Mouse (Mus musculus): Measurements from ENCODE around the gene Plcl2.

Plcl2 gene

DNA sequence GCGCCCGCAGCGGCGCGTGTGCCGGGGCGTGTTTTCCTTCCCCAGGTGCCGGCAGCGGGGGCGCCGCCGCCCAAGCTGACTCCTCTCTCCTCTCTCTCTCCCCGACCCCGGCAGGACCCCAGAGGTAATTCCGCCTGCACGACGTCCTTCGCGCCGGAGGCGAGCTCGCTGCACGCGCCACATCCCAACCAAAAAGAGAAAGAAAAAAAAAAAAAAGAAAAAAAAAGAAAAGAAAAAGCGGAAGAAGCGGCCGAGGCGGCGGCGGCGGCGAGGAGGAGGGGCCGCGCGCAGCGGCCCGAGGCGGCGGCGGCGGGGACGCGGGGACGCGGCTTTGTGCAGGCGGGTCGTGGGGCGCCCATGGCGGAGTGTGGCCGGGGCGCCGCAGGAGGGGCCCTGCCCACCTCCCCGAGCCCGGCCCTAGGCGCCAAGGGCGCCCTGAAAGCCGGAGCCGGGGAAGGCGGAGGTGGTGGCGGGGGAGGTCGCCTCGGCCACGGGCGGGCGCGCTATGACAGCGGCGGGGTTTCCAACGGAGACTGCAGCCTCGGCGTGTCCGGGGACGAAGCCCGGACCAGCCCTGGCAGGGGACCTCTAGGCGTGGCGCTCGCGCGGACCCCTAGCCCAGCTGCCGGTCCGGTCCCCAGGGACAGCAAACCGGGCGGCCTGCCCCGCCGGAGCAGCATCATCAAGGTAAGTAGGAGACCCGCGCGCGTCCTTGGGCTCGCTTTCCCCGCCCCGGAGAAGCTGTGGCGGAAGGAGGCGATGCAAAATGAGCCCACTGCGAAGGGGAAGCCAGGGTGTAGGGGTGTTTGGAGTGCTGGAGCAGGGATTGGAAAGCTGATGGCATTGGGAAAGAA is at the start of gene Plcl2:
TSS of gene Plcl2 (plus strand) at position 153 of the 854 bp plus-strand sequence.
- DNase-seq (ENCODE audit: low read depth, low spot score) = peak; percentile 58

DNA sequence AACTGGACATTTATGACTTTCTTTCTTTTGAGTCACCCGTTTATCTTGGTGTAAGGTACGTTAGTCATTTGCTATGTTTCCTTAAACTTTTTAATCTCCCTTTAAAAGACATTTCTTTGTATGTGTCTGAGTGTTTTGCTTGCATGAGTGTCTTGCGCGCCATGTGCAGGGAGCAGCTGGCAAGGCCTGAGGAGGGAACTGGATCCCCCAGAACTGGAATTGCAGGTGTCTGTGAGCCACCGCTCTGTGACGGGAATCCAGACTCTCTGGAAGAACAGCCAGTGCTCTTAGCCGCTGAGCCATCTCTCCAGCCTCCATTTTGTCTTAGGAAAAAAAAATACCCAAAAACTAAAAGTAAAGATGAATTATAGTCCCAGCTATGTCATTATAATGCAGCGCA is 48.9 kb upstream of the Plcl2 start:
- DNase-seq (ENCODE audit: low read depth, low spot score) = peak; percentile 37

DNA sequence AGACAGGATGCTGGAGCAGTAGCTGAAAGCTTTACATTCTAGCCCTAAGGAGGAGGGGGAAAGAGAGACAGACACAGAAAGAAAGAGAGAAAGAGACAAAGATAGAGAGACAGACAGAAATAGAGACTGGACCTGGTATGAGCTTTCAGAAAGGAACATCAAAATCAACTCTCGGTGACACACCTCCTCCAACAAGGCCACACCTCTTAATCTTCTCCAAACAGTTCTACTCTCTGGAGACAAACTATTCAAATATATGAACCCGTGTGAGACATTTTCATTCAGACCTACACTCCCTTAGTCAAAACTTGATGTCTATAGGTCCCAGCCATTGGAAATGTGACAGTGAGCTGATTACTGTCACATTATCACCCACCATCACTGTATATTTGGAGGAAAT is 41.8 kb upstream of the Plcl2 start:
- no peak for DNase-seq (ENCODE audit: low read depth, low spot score)

DNA sequence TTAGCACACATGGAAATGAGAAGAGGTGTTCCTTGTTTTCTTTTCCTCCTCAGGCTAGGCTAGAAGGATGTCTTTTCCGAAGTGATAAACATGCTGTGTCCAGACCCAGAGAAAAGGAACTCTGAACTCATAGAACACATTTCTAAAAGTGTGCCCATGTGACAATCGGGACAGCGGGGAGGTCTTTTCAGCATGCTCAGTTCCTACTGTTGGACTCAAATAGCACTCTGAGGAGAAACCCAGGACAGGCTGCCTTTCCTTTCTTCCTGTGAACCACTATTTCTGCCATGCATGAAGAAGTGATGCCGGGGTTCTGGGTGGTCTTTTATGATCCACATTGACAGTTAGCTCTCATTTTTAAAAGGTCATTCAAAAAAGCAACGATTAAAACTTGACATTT is 40.1 kb upstream of the Plcl2 start:
- DNase-seq (ENCODE audit: low read depth, low spot score) = no peak

DNA sequence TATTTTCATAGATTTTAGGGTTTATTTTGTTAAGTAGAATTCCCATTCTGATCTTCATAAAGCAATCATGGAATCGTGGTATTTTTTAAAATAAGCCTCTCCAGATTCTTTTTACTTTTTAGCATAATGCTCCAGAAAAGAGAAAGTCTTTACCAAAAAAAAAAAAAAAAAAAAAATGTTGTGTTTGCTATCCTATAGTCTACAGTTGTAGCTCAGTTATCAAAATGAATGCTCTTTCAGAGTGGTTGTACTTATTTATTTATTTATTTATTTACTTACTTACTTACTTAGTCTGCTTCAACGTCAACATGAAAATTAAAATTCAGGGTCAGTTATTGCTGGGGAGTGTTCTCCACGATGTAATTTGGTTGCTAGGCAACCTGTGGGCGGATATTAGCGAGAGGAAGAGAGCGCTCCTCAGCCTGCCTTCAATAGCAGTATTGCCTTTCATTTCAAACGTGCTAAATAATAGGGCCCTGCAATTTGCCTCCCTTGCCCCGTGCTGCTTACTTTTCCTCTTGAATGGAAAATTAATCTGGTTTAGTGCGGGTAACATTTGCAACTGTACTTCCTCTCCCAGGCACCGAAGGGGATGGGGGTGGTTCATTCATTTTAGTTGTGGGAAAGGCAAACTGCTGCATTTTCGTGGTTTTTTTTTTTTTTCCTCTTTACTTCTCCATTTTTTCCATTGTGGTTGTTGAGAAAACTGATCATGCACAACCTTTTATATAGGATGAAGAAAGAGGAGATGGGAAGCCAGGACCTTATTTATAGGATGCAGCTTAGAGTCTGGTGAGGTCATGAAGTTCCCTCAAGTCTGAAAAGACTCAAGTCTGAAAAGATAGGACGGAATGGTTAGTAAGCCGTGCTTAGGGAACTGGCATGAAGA is 39.4 kb upstream of the Plcl2 start:
- DNase-seq (ENCODE audit: low read depth, low spot score) = peak; percentile 83

DNA sequence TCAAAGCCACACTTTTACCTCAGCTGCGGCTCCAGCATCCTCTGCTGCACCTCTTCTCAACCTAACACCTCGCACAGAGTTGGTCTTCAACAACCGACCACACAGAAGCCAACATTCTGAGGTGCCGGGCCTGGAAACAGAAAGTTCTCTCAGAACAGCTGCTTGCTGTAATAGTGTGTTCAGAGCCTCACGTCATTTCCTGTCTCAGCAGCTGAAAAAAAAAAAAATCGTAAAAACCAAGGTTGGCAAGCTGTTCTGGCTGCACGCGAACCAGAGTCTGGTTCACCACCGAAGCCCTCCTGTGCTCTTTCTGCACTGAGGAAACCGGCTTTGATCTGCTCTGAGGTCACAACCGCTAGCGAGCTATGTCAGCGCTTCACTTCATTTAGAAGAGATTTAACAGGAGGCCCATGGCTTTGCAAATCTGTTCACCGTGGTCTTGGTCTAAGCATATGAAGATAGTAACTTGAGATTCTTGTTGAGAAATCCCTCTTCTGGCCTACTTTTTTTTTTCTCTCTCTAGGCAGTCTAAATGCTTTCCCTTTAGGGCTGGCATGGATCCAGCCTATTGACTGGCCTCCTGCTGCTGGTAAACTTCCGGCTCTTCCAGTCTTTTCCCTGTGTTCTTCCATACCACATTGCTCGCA is 38.6 kb upstream of the Plcl2 start:
- peak; percentile 75 for DNase-seq (ENCODE audit: low read depth, low spot score)

DNA sequence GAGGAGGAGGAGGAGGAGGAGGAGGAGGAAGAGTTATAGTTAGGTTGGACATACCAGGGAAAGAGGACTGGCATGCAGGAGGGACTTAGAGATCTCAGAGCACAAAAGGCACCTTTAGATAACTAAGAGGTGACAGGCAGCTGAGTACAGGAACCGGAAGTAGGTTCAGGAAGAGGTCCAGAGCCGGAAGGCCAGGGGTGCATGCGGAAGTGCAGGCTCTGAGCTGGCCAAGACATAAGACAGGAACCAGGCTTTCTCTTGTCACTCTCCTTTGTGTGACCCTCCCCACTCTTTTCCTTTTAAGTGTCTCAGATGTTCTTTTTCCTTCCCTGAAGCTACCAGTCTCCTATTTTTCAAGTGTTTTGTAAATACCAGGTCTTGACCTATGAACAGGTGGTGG is 38.0 kb upstream of the Plcl2 start:
- no peak for DNase-seq (ENCODE audit: low read depth, low spot score)

DNA sequence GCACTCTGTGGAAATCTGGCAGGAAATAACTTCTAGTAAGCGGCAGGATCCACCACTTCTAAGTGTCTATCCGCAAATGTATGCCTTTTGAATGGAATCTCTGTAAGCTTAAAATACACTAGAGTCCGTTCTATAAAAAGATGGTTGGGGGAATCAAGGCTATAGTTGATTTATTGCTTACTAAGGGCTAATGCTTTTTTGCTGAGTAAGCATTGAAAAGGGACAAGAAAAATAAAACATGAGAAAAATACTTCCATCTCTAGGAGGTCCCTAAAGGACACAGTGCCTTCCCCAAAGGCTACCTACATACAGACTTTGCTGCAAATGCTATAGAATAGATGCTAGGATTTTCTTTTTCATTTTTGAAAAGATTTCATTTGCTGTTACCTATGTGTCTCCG is 31.9 kb upstream of the Plcl2 start:
- DNase-seq (ENCODE audit: low read depth, low spot score) = no peak

DNA sequence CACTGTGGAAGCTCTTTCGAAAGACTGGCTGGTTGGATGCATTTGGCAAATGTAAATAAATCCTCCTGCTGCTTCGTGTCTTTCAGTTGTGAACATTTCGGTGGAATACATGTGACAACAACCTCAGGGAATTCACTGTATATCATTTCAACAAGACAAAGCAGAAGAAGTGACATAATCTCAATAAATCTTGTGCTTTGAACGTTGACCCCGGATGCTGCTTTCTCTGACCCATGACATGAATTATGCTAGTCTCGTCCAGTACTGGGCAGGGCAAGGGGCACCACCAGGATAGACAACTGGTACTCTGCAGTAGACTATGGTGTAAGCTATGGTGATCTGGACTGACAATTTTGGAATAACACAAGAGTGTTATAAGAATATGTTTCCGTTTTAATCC is 28.3 kb upstream of the Plcl2 start:
- no peak for DNase-seq (ENCODE audit: low read depth, low spot score)

DNA sequence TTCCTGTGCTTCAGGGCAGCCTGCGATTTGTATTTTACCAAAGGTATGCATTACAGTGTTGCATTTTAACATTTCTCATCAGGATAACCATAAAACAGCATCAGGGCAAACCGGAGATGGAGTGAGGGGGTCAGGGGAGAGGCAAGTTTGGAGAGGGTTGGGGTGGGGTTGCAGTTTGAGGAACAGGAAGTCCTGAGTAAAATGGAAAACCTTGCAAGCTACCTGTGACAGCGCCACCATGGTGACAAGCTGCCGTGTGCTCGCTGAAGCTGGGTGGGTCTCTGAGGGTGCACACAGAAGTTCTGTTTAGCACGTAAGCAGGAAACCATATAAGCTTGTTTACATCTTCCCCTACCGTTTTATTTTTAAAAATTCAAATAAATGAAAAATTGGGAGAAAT is 25.5 kb upstream of the Plcl2 start:
- no peak for DNase-seq (ENCODE audit: low read depth, low spot score)

DNA sequence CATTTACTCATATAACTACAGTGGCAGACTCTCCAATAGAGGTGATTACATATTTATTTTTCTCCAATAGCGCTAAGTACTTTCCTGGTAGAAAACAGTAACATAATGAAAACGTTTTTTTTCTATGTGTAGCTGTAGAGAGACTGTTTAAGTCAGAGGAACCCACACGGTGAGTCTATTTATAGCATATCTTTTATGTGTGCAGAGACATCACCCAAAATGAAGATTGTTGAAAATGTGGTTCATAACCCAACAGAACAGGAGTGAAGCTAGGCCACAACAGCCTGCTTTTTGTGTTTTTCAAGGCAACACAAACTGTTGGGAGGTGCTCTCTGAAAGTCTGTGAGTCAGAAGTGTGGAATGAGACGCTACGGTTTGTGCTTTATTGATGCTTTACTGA is 24.2 kb upstream of the Plcl2 start:
- peak; percentile 20 for DNase-seq (ENCODE audit: low read depth, low spot score)

DNA sequence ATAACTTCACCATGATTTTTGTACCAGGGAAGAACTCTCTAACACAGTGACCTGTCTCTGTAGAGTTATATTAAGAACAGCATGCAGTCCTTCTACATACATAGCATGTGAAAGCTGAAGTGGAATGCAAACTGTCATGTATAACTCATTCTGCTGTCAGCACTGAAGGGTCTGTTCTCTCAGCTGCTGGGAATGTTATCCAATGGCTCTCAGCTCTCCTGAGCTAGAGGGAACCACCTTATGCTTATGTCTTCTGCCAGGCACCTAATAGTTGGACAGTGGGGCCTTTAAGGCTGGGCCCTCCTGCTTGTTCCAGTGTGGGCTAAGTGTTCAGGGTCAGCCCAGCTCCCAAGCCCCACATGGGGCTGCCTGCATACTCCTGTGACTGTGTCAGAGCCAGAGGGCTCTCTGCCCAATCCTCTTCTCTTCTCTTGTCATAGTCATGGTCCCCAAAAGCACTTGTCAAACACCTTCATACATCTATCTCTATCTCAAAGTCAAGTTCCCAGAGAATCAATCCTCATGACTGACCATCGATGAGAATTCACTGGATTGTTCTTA is 22.1 kb upstream of the Plcl2 start:
- no peak for DNase-seq (ENCODE audit: low read depth, low spot score)

DNA sequence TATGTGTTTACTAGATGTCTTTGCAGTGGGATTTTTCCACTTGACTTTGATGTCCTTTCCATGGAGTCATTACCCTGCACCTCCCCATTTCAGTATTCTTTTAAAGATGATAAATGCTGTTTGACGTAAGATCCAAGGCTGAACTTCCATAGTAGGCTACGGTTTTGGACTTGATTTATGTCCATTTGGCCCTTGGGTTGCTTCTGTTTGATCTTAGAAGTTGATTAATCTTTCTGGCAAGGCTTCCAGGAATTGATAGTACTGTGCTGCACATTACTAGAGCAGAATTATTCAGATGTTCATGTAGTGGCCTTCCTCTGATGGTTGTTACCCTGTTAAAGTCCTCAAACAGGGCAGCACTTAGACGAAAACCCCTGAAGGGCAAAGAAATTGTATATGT is 21.5 kb upstream of the Plcl2 start:
- no peak for DNase-seq (ENCODE audit: low read depth, low spot score)

DNA sequence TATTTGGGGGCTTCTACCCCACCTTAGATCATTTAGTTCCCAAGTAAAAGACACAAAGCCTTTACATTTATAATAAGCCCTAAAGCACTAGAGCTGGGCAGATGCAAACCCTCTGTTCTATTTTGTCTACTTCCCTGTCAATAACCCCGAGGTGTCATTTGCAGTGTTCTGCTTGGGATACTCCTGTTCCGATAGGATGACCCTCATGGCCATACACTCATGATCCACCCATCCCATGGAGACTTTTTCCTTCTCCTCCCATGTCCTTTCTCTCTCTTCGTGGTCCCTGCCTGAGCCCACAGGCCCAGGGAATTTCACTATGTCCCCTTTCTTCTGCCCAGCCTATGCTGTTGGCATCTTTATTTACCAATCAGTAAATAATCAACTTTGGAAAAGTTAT is 20.8 kb upstream of the Plcl2 start:
- no peak for DNase-seq (ENCODE audit: low read depth, low spot score)

DNA sequence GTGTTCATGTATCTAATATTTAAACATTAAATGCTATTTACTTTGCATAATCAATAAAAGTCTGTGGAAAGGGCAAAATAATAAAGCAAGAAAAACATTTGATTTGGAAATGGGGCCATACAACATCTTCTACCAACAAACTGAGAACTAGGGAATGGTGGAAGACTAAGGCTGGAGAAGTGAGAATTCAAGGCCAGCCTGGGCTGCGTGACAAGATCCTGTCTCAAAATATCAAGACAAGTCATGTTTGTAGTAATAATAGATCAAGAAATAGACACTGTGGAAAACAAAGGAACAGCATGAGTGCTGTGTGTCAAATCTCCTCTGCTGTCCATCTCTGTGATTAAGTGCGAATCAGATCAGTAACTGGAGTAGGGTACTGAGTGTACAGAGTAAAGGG is 20.3 kb upstream of the Plcl2 start:
- DNase-seq (ENCODE audit: low read depth, low spot score) = no peak

DNA sequence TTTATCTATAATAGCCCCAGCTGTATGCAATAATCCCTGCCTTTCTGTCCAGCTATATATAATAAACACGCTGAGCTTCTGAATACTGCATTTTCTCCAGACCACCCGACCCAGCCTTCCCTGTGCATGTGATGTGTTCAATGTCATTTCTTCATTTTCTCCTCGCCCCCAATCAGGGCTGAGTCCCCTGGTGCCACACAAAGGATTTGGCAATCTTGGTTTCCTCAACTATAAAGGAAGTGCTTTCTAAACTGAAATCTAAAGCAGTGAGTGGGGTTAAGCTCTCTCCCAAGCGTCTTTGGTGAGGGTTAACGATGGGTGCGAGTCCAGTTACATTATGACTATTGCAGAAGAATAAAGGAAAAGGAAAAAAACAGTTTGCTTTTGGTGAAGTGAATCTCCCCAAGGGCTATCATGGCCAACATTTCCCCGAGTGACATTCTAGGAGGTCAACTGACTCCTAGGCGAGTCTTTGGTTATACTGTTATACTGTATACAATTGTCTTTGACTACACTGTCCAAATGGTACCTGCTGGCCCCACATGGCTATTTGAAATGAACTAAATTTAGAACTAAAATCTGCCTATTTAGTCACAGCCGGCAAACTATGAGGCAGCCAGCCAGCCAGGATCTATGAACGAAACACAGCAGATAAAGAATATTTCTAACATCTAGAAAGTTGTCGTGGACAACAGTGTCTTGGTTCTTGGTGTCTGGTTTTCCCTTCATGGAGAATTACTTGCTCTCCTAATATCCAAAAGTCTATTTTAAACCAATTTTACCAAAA is 18.4 kb upstream of the Plcl2 start:
- DNase-seq (ENCODE audit: low read depth, low spot score) = peak; percentile 36

DNA sequence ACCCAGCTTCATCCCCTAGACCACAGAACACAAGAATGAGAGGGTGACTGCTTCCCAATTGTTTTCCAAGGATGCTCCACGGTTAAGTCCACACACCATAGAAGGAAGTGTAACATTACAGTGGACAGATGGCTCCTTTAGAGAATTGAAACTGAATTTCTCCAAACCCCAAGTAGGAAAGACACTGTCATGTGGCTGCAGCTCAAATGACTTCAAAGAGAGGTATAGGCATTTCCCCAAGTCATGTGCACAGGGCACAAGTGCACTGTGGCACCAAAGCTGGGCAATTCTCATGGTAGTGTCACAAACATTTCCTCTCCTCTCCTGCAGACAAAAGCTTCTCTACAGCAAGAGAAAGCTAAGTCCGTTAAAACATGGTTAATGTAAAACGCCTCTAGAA is 17.7 kb upstream of the Plcl2 start:
- peak; percentile 19 for DNase-seq (ENCODE audit: low read depth, low spot score)

DNA sequence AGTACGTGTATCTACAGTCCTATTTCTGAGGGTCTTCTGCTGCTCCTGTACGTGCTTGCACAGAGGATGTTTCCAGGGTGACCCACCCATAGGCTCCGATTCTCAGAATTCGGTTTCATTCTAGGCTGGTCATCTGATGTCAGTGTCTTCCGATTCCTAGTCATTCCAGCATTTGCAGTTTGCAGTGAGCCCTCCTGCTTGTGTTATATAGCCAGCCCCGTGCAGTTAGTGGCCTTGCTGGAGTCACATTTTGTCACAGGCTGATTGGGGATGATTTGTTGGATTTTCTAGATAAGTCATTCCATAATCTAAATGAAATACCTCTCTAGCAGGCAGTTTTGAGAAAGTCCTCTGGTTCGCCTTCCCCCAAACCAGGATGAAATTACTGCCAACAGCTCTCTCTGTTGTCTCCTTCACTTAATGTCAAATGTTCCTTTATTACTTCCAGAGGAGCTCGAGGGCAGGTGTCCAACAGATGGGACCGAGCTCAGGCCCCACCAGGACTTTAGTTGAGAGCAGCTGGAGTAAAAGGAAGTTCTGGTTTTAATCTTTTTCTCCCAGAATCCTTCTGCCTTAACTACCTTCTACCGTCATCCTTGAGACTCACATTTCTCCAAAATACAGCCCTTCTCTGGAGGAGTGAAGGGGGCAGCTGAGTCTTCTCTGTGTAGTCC is 13.8 kb upstream of the Plcl2 start:
- DNase-seq (ENCODE audit: low read depth, low spot score) = no peak

DNA sequence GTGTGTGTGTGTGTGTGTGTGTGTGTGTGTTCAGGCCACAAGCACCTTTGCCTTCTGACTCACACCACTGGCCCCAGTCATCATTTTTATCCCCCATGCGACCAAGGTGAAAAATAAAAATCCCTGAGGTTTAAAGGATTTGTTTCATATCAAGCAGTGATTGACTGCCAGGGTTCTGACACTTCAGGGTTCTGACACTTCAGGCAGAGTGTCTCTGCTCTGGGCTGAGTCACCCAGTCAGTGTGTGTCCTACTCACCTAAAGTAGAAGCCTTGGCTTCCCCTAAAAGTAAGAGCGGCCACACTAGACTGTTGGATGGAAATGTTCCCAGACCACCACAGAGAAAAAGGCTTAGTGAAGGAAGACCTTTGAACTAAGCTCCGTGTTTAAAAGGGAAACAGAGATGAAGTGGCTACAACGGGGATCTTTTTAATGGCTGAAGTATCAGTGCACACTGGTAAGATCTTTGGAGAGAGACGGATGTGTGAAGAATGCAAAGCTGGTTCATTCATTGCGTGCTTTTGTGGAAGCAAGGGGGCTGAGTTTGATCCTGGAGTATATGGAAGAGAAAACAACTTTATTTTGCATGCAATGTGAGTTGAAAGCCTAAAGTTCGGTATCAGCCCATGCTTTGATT is 11.0 kb upstream of the Plcl2 start:
- DNase-seq (ENCODE audit: low read depth, low spot score) = no peak

Measured in brain, adult 2 months (tissue).